Mouse (Mus musculus) lung, adult 10 weeks (tissue): ENCODE measurements around the gene Defa33. TPM values are rescaled to one million over a fixed set of nuclear protein-coding genes. Genes with fewer than 3 reads are reported as not detected.

Experiments used
- polyA plus RNA-seq: library from polyadenylated mRNA; stranded (reverse); fragments of 350-450 nt; fragmentation: Illumina TruSeq; extraction: RNeasy Lipid Tissue Mini Kit (QIAGEN cat#74804); gene quantifications from one replicate; pipeline ENCODE4 v1.2.3, GENCODE M21; 2014; ENCODE audit warnings: low read depth, low replicate concordance; ENCODE audit not compliant: insufficient read depth

Gene Defa33
- polyA plus RNA-seq, result not detected

GRCm38 (mm10) chr8:21391511-21391910, at the start of gene Defa33:
Defa33 (plus strand) TSS chr8:21391811.

GRCm38 (mm10) chr8:21378215-21378614, 13.4 kb upstream of the Defa33 start, which contains the start of gene Defa2:
Defa2 (plus strand) TSS chr8:21378515.

DNA sequence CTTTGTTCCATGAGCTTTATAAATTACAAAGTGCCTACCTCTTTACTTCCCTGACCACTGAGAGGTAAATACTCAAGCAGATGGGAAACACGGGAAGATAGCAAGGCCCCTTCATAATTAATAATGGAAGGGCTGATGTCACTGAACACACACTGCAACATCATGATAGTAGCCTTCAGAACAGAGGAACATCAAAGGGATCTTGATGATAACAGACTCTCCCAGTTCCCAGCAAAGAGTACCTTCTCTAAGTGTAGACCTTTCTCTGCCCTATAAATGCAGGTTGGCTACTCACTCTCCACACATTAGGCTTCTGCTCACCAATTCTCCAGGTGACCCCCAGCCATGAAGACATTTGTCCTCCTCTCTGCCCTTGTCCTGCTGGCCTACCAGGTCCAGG, 35.5 kb downstream of the Defa33 start, which contains the start of gene Defa36:
Gene Defa36, plus strand, starts transcription at position 301 of the 400 bp plus-strand sequence.

Other genes with a start within 250 kb of the Defa33 start
- not detected for gene Defa22, start 229.5 kb upstream of the Defa33 start, polyA plus RNA-seq
- not detected for gene Defa31, start 200.2 kb upstream of the Defa33 start, polyA plus RNA-seq
- not detected for gene Gm15293, start 190.2 kb upstream of the Defa33 start, polyA plus RNA-seq
- not detected for gene Gm15292, start 142.1 kb upstream of the Defa33 start, polyA plus RNA-seq
- gene Defa27, start 76.3 kb upstream of the Defa33 start, polyA plus RNA-seq, result not detected
- gene Defa29, start 64.8 kb upstream of the Defa33 start, polyA plus RNA-seq, result not detected
- not detected for gene Defa2, start 13.3 kb upstream of the Defa33 start, polyA plus RNA-seq
- not detected for gene Defa36, start 35.6 kb downstream of the Defa33 start, polyA plus RNA-seq
- not detected for gene Gm7849, start 64.7 kb downstream of the Defa33 start, polyA plus RNA-seq
- gene Defa20, start 117.4 kb downstream of the Defa33 start, polyA plus RNA-seq, result not detected
- gene Defa32, start 137.2 kb downstream of the Defa33 start, polyA plus RNA-seq, result not detected
- gene Defa37, start 173.6 kb downstream of the Defa33 start, polyA plus RNA-seq, result not detected
- gene Defa28, start 191.2 kb downstream of the Defa33 start, polyA plus RNA-seq, result not detected
- not detected for gene Gm7861, start 202.7 kb downstream of the Defa33 start, polyA plus RNA-seq
- not detected for gene Defa26, start 226.4 kb downstream of the Defa33 start, polyA plus RNA-seq